Mouse (Mus musculus): ENCODE data around the gene Uchl3.

Uchl3 gene

DNA sequence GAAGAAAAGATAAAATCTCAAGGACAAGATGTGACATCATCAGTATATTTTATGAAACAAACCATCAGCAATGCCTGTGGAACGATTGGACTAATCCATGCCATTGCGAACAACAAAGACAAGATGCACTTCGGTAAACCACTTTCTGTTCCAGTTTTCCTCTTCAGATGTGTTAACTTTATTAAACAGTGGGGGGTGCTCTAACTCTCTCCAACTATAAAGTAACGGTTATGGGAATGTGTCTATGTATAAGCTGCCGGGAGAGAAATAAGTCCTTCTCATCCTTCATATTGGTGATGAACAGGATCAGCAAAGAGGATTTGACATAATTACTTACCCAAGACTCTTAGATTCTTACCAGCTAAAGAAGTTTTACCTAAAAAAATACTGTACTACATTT, 12.8 kb downstream of the Uchl3 start:
- DNase-seq (ENCODE audit: low spot score in 2 of 2): no peak

DNA sequence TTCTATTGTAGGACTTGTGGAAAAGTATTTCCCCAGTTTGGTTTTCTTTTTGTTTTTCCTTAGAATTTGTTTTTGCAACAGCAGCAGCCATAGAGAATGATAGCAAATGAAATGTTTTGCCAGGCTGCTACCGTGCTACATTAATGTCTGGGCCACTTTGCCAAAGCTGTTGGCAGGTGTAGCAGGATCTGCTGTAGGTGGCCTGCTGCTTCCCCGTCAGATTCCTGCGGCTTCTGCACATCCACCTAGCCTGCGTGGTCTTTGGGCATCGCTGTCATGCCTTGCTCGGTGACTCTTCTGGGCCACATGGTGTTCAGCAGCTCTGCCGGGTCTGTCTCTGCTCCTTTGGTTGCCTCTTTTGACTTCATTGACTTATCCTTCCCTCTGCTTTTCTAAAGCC, 14.9 kb downstream of the Uchl3 start:
- DNase-seq (ENCODE audit: low spot score in 2 of 2): no peak

DNA sequence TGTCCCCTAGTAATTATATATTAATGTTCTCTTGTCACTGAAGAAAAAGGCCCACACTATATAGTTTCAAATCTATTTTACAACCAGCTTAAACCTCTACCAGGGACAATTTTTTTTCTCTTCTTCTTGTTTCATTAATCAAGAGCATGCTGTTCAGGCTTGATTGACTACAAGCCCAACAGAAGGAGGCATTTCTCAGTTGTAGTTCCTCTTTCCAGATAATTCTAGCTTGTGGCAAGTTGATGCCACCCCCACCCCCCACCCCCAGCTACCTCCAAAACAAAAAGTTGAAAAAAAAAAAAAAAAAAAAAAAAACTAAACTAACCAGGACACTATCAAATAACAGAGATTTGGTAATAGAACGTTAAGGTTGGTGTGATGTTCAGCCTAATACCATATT, 18.5 kb downstream of the Uchl3 start:
- DNase-seq (ENCODE audit: low spot score in 2 of 2): no peak

DNA sequence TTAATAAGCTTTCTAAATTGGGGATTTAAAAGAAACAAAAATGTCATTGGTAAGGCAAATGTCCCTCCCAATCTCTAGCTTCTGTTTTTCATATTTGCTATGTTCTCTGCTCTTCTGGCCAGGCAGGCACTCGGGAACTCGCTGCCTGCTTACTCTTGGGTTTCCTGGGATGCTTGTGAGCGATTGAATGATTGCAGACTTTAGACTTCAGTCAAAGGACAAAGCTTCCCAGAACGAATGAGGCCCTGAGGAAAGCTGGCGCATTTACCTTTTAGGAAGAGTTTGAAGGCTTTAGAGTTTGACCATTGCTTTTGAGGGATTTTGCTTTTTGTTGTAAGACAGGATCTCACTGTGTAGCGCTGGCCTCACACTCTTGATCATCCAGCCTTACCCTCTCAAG, 33.9 kb downstream of the Uchl3 start:
- no peak for DNase-seq (ENCODE audit: low spot score in 2 of 2)

DNA sequence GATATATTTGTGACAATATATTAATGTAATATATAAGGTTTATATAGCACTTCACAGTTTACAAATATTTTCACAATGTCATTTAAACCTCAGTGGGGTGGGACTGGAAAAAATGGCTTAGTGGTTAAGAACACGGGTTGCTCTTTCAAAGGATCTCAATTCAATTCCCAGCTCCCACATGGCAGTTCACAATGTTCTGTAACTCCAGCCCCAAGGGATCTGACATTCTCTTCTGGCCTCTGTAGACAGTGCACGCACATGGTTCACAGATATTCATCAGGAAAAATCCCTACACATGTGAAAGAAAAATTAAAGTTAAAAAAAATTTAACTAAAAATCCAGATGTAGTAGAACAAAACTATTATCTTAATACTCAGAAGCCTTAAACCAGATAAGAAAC, 34.6 kb downstream of the Uchl3 start:
- no peak for DNase-seq (ENCODE audit: low spot score in 2 of 2)

DNA sequence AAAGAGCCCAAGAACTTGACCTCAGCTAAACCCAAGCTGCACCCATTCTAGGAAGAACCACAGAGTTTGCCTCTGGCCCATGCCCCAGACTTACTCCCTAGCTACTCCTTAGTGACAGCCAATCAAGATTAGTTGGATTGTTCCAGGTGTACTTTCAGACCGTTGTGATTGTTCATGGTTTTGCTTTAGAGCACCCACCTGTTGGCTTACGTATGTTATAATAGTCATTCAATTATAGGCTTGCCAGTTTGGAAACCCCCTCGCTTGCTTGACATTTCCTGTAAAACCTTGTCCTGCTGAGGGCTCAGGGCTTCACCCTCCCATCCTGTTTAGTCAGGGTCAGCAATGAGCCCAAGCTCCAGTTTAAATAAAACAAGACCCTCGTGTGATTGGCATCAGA, 50.7 kb downstream of the Uchl3 start:
- DNase-seq (ENCODE audit: low spot score in 2 of 2): no peak

DNA sequence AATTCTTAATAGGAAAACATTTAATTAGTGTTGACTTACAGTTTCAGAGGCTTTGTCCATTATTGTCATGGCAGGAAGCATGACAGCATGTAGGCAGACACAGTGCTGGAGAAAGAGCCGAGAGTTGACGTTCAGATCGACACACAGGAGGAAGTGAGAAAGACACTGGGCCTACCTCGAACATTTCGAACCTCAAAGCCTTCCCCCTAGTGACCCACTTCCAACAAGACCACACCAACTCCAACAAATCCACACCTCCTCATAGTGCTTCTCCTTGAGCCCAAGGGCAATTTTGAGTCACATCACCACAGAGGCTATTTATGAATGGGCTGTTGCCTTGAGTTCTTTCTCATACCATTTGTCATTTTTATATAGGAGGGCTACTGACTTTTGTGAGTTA, 53.3 kb downstream of the Uchl3 start:
- no peak for DNase-seq (ENCODE audit: low spot score in 2 of 2)

DNA sequence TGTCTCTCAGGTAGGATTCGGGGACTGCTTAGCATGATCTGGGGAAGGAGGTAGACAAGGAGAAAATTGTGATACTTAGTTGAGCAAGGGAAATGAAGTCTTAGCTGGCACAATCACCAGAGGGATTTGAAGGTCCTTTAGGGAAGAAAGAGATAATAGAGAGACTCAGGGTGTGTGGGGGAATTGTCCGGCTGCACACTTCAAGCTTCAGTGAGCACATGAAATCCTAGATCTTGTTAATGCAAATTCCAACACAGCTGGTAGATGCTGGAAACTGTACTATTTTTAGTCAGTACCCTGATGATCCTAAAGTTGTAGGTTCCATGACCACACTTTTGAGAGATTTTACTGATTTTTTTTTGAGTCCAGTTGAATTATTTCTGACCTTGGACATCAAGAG, 60.6 kb downstream of the Uchl3 start:
- DNase-seq (ENCODE audit: low spot score in 2 of 2): no peak

DNA sequence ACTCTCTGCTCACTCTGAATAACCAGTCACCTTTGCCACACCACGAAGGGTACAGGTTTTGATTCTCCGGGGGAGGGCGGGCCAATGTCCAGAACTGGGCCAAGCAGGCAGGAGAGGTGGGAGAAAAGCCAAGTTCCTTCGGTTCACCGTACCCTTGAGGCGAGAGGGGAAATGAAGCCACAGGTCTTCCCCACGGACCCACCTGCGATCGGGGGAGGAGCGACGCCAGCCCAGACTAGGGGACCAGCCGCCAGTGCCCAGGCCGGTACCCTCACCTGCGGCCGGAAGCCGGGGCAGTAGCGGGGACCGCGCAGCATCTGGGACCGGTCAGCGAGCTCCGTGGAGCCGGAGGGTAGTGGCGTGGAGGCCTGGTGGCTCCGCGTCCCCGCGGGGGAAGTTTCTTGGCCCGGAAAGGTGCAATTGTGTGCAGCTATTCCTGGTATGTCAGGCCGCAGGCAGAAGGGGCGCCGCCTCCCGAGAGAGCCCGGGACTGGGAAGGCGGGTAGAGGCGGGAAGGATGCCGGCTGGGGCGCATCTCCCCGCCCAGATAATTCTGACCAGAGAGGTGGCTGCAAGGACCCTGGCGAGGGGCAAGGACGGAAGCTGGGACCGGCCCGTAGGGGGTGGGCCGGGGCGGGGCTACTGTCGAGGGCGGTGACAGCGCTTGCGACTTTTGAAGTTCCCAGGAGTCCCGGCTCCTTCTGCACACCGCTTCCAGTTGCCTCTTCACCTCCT, 75.6 kb downstream of the Uchl3 start, which contains the start of the genes Gm9922 and Lmo7:
TSS of gene Gm9922 (minus strand) at position 578 of the 735 bp plus-strand sequence.
TSS of gene Lmo7 (plus strand) at position 721 of the 735 bp plus-strand sequence.
- DNase-seq (ENCODE audit: low spot score in 2 of 2): peak; percentile 33 to 50

DNA sequence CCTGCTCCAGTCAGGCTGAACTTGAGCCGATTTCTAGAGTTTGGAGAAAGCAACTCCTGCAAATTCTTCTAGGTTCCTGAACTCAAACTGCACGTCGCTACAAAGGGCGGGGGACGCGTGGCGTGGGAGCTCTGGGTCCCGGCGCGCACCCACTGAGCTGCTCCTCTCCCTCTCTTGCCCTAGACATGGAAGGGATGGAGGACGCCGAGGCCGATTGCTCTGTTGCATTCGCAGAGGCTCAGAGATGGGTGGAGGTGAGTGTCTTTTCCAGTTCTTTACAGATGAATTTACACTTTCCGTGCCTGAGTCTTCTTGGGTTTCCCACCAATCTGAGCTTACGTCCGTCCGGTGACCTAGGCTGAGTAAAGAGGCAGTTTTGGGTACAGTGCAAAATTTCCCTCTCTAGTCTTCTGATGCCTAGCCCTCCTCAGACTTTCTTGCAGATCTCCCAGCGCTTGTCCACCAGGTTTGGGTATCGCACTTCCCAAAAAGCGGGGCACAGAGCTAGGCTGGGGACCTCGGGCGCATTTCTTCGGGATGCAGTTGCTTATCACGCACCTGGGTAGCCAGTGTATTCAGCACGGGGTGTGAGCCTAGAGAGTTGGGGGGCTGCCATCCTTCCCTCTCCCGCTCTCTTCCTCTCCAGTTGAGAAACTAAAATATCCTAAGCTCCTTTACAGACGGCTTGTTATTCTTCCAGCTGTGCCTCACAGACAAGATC, 76.4 kb downstream of the Uchl3 start:
- DNase-seq (ENCODE audit: low spot score in 2 of 2): peak in 1 of 2 experiments; percentile 21

DNA sequence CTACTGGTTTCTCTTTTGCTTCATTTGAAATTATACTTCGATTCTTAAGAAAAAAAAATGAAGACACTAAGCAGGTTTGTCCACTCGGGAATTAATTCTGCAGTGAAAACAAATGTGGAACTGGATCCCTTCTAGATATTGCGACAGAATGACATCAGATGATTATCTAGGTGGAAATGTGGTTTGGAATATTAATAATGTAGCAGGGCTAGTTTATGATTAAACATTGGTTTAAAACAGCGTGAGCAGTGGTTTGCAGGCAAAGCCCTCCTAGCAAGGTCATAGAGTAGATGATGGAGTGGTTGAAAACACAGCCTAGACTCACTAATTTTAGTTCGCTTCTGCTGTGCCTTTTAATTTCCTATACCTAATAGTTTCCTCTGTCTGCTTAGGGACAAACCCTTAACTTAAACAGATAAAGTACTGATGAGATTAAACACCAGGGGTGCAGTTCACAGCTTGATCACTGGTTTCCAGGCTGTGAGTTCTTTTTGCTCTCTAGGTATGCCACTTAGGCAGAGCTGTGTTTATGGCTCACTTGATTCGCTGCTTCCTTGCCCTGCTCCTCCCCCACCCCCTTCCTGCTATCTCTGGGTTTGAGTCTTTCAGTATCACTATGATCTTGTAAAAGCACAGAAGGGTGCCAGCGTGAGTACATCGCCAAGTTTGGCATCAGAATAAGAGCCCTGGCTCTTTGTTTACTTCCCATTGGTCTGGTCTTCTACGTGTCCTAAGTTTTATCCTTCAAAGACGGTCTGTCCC, 80.0 kb downstream of the Uchl3 start:
- no peak for DNase-seq (ENCODE audit: low spot score in 2 of 2)

DNA sequence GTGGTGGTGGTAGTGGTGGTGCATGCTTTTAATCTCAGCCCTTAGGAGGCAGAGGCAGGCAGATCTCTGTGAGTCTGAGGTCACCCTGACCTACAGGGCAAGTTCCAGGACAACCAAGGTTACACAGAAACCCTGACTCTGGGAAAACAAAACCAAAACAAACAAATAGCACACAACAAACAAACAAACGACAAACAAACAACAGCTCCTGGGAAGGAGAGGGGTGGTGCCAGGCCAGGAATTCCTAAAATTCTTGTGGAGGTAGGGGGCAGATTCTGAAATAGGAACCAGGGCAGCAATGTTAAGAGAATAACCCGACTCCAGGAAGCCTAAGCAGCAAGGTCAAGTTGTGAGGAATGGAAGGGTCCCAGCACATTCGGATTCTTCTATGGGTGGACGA, 83.7 kb downstream of the Uchl3 start:
- no peak for DNase-seq (ENCODE audit: low spot score in 2 of 2)
